Comparison of ENCODE assay signal across 29 mouse cellular contexts in genomic region chr6:8333380-8333779, GRCm38 (mm10).
"Had no signal": no experiment of that assay in that cellular context is flagged by ENCODE, and none has a peak within 500 bp of the region (broad histone marks: within the 10 kb centered on the region; RNA-seq: fewer than 3 reads in every experiment).

No protein-coding gene starts in this region.

- H3K36me3 ChIP-seq: limb, embryonic 12.5 days; liver, embryonic 12.5 days; liver, embryonic 13.5 days; liver, embryonic 15.5 days; lung, embryonic 15.5 days; midbrain, embryonic 10.5 days; midbrain, embryonic 12.5 days; midbrain, embryonic 13.5 days; midbrain, embryonic 15.5 days had no signal

- H3K4me3 ChIP-seq: left cerebral cortex, adult 2 months; limb, embryonic 12.5 days; liver, embryonic 12.5 days; liver, embryonic 13.5 days; liver, embryonic 15.5 days; lung, embryonic 15.5 days; megakaryocyte, embryonic 14.5 days; midbrain, embryonic 10.5 days; midbrain, embryonic 12.5 days; midbrain, embryonic 13.5 days; midbrain, embryonic 15.5 days; myocyte had no signal

- H3K4me1 ChIP-seq: liver, embryonic 12.5 days; liver, embryonic 13.5 days; lung, embryonic 15.5 days; midbrain, embryonic 10.5 days; midbrain, embryonic 12.5 days; midbrain, embryonic 13.5 days; midbrain, embryonic 15.5 days had no signal

- DNase-seq: left cerebral cortex, postnatal 4 days; liver; liver, embryonic 13.5 days; liver, postnatal 0 days; lung, adult 18-20 months; lung, adult 2 months; lung, embryonic 14.5 days; lung, postnatal 10 days; lung, postnatal 14 days; lung, postnatal 36 days; lung, postnatal 4 days; midbrain, embryonic 14.5 days had no signal

- H3K9ac ChIP-seq: limb, embryonic 12.5 days; liver, embryonic 12.5 days; liver, embryonic 13.5 days; liver, embryonic 14.5 days; liver, embryonic 15.5 days; liver, postnatal 0 days; lung, embryonic 14.5 days; lung, embryonic 15.5 days; midbrain, embryonic 12.5 days; midbrain, embryonic 13.5 days; midbrain, embryonic 15.5 days had no signal

- H3K27me3 ChIP-seq: limb, embryonic 12.5 days; liver, embryonic 12.5 days; liver, embryonic 13.5 days; liver, embryonic 15.5 days; lung, embryonic 15.5 days; megakaryocyte, embryonic 14.5 days; midbrain, embryonic 12.5 days; midbrain, embryonic 13.5 days; midbrain, embryonic 15.5 days had no signal

- H3K9me3 ChIP-seq: limb, embryonic 12.5 days; liver, embryonic 12.5 days; liver, embryonic 13.5 days; lung, embryonic 15.5 days; megakaryocyte, embryonic 14.5 days; midbrain, embryonic 12.5 days; midbrain, embryonic 13.5 days; midbrain, embryonic 15.5 days had no signal

- H3K27ac ChIP-seq: left cerebral cortex, adult 2 months; limb, embryonic 12.5 days; liver, embryonic 12.5 days; liver, embryonic 13.5 days; liver, embryonic 14.5 days; liver, embryonic 15.5 days; lung, embryonic 15.5 days; macrophage; midbrain, embryonic 10.5 days; midbrain, embryonic 12.5 days; midbrain, embryonic 13.5 days; midbrain, embryonic 15.5 days had no signal

- ATAC-seq: liver, embryonic 12.5 days; liver, postnatal 0 days; lung, postnatal 0 days; midbrain, embryonic 13.5 days; midbrain, embryonic 15.5 days; midbrain, embryonic 16.5 days had no signal

- H3K4me2 ChIP-seq: limb, embryonic 12.5 days; liver, embryonic 11.5 days; liver, embryonic 12.5 days; liver, embryonic 13.5 days; liver, embryonic 15.5 days; lung, embryonic 14.5 days; lung, embryonic 15.5 days; midbrain, embryonic 11.5 days; midbrain, embryonic 12.5 days; midbrain, embryonic 13.5 days; midbrain, embryonic 15.5 days had no signal
